Mouse (Mus musculus) midbrain, embryonic 12.5 days (tissue): ENCODE results near the gene Emp3. TPM values are rescaled to one million over a fixed set of nuclear protein-coding genes. Genes with fewer than 3 reads are reported as not detected.
"Not testable (repeated sequence)": the region's sequence is repeated elsewhere in the genome, so short reads cannot be mapped to it uniquely, and the experiment has no call there.

Source experiments
- ATAC-seq: fragments of 200-750 bp; cut with Nextera tagmentation; 2 replicates; pipeline ENCODE4 v1.8.0; 2017; ENCODE audit warnings: low read depth, moderate TSS enrichment, moderate library complexity; ENCODE audit not compliant: low FRiP score
- H3K27ac ChIP-seq: fragments of 300-500 bp; sonication (generic); replicated peaks from 2 replicates; pipeline ENCODE4 v1.5.1; 2016; ENCODE audit warnings: mild to moderate bottlenecking
- H3K27me3 ChIP-seq: fragments of 300-500 bp; sonication (generic); 2 replicates; pipeline ENCODE4 v1.6.1; 2016; ENCODE audit warnings: mild to moderate bottlenecking
- H3K36me3 ChIP-seq: fragments of 300-500 bp; sonication (generic); 2 replicates; pipeline ENCODE4 v1.6.1; 2016
- H3K4me1 ChIP-seq: fragments of 300-500 bp; sonication (generic); 2 replicates; pipeline ENCODE4 v1.6.1; 2016
- H3K4me2 ChIP-seq: fragments of 300-500 bp; sonication (generic); replicated peaks from 2 replicates; pipeline ENCODE4 v1.6.1; 2016; ENCODE audit warnings: mild to moderate bottlenecking, moderate library complexity
- H3K4me3 ChIP-seq: fragments of 300-500 bp; sonication (generic); 2 replicates; pipeline ENCODE4 v1.5.1; 2016; ENCODE audit warnings: mild to moderate bottlenecking
- H3K9ac ChIP-seq: fragments of 300-500 bp; sonication (generic); replicated peaks from 2 replicates; pipeline ENCODE4 v1.6.1; 2016; ENCODE audit warnings: mild to moderate bottlenecking, moderate library complexity
- H3K9me3 ChIP-seq: fragments of 300-500 bp; sonication (generic); 2 replicates; pipeline ENCODE4 v1.6.1; 2016; ENCODE audit warnings: mild to moderate bottlenecking
- WGBS: fragments of 180-500 bp; shearing (Covaris S2); methylation state at CpG from one replicate; pipeline ENCODE4 v1.1.7; 2016; 5-methylcytosine and 5-hydroxymethylcytosine counted together
- polyA plus RNA-seq: library from polyadenylated mRNA; unstranded; fragments of >200 nt; fragmentation: Nextera tagmentation; extraction: Ambion mirVana; gene quantifications from 2 replicates; pipeline ENCODE4 v1.2.1, GENCODE M21; 2016

Gene Emp3
- polyA plus RNA-seq, 1 experiment from 2014 or later: 46.5 TPM

DNA sequence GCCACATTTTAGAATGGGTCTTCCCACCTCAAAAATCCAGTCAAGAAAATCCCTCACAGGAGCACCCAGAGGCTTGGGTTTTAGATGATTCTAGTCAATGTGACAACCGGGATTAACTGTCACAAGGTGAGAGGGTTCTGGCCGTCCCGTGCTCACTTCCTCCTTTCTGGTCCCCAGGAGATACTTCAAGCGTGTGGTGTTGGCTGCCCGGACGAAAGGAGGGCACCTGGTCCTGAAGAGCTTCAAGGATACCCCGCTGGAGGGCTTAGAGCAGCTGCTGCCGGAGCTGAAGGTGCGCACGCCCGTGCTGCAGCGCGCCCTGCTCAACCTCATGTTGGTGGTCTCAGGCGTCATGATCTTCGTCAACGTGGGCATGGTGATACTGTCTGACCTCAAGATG is 12.1 kb downstream of the Emp3 start:
- Histone ChIP-seq H3K4me2 (no peak overlapping the region), H3K27me3 (no peaks in the 10 kb centered on the region), H3K9ac (no peak overlapping the region), H3K4me1 (no peaks in the 10 kb centered on the region), H3K4me3 (no peak overlapping the region), H3K27ac (no peak overlapping the region), H3K9me3 (no peaks in the 10 kb centered on the region), H3K36me3 (peaks cover 27% of the 10 kb centered on the region)
- ATAC-seq: no peak
- WGBS: 94% methylated on average over 16 of the region's 16 CpGs

DNA sequence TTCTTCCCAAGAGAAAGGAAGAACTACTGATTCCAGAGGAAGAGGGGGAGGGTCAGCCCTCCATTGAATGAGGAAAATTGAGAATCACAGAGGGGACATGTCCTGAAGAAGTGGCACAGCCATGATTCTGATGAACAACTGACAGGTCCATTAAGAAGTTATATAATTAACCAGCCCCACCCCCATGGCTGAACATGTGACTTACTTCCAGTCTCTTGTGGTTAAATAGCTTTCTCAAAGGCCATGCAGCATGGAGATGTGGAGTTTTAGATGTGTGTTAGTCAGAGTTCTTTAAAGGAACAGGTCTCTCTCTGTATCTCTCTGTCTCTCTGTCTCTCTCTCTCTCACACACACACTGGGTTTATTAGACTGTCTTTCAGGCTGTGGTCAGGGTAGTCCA is 12.8 kb downstream of the Emp3 start:
- ATAC-seq: no peak
- H3K36me3 ChIP-seq: peaks cover 30% of the 10 kb centered on the region
- H3K4me2 ChIP-seq: no peak overlapping the region
- H3K4me1 ChIP-seq: no peaks in the 10 kb centered on the region
- H3K9ac ChIP-seq: no peak overlapping the region
- peaks cover 5% of the 10 kb centered on the region; the same call in 1 of the 2 replicates for H3K9me3 ChIP-seq
- no peaks in the 10 kb centered on the region for H3K27me3 ChIP-seq
- H3K27ac ChIP-seq: no peak overlapping the region
- H3K4me3 ChIP-seq: no peak overlapping the region

DNA sequence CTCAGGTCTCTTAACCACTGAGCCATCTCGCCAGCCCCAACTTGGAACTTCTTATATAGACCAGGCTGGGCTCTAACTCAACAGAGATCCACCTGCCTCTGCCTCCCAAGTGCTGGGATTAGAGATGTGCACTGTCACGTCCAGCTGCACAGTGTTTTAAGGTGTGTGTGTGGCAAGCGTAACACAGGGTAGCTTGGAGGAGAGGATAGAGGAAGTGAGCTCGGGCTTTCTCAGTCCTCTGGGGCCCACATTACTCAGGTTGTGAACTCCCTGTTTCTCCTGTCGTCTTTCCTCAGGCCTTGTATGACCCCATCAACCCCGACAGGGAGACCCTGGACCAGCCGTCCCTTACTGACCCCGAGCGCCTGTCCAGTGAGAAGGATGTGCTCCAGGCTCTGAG is 14.6 kb downstream of the Emp3 start:
- H3K36me3 ChIP-seq: peaks cover 30% of the 10 kb centered on the region
- no peak overlapping the region for H3K27ac ChIP-seq
- H3K4me2 ChIP-seq: no peak overlapping the region
- H3K9ac ChIP-seq: no peak overlapping the region
- H3K4me1 ChIP-seq: no peaks in the 10 kb centered on the region
- 91% methylated on average over 9 of the region's 9 CpGs for WGBS
- H3K4me3 ChIP-seq: no peak overlapping the region
- no peaks in the 10 kb centered on the region for H3K27me3 ChIP-seq
- ATAC-seq: no peak
- H3K9me3 ChIP-seq: peaks cover 5% of the 10 kb centered on the region; the same call in 1 of the 2 replicates

DNA sequence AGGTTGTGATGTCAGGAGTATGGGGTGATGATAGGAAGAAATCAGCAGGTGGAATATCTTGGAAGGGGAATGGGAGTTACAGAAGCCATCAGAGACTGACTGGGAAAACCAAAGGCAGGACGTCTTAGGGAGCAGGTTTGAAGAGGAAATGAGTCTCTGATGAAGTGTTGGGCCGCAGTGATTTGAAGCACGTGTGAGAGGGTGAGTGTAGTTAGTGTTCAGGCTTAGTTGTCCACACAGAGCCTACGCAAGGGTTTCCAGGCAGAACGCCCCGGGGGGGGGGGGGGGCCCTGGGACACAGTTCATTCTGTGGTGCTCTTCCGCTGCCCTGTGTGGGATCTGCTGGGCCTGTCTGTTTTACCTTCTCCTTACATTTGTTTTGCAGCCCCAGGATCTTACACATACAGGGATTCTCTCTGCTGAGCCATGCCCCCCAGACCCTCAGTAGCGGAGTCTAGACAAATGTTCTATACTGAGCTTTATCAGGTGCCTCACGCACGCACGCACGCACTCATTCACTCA is 18.7 kb downstream of the Emp3 start:
- H3K36me3 ChIP-seq: 0 out of 2 replicates have a peak, but pooled peaks cover 6% of the 10 kb centered on the region
- 78% methylated on average over 11 of the region's 12 CpGs for WGBS
- H3K9me3 ChIP-seq: peaks cover 5% of the 10 kb centered on the region; the same call in 1 of the 2 replicates
- 0 out of 2 replicates have a peak overlapping the region, but pooled peaks have one; percentile 30 for H3K27ac ChIP-seq
- H3K4me1 ChIP-seq: peaks cover 1% of the 10 kb centered on the region
- H3K4me3 ChIP-seq: no peak overlapping the region
- H3K9ac ChIP-seq: no peak overlapping the region
- ATAC-seq: no peak
- no peaks in the 10 kb centered on the region for H3K27me3 ChIP-seq
- H3K4me2 ChIP-seq: no peak overlapping the region

DNA sequence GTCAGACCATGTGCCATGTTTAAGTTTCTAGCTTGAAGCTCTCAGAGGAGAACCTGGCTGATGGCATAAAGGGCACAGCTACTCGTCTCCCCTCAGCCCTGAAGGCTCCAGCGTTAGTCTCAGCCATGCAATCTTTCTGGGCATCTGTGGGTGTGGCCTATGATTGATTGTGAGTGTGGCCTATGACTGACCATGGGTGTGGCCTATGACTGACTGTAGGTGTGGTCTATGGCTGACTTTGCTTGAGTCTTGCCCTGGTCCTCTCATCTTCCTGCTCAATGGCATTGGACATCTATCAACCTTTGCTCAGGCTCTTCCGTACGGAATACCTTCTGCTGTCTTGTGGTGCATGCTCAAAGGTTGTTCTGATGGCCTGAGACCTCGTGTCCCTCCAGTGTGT is 19.6 kb downstream of the Emp3 start:
- Histone ChIP-seq H3K9ac (no peak overlapping the region), H3K4me1 (peaks cover 6% of the 10 kb centered on the region), H3K36me3 (0 out of 2 replicates have a peak, but pooled peaks cover 3% of the 10 kb centered on the region), H3K4me2 (no peak overlapping the region), H3K27ac (no peak overlapping the region), H3K9me3 (peaks cover 5% of the 10 kb centered on the region; the same call in 1 of the 2 replicates), H3K4me3 (no peak overlapping the region), H3K27me3 (no peaks in the 10 kb centered on the region)
- no peak for ATAC-seq
- 57% methylated on average over 5 of the region's 5 CpGs for WGBS

DNA sequence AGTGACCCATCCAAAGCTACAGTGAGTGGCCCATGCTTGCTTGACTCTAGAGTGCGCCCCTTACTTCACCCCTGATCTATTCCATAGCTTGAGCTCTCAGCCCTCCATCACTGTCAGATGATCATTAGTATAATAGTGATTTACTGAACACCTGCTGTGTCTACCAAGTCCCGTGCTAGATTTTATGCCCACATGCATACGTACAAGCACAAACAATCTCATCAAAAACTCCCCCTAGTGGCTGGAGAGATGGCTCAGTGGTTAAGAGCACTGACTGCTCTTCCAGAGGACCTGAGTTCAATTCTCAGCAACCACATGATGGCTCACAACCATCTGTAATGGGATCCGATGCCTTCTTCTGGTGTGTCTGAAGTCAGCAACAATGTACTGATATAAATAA is 23.1 kb downstream of the Emp3 start:
- not testable (repeated sequence) for H3K27ac ChIP-seq, H3K9me3 ChIP-seq, H3K9ac ChIP-seq, H3K4me1 ChIP-seq, H3K36me3 ChIP-seq, H3K4me3 ChIP-seq, ATAC-seq
- WGBS: 53% methylated on average over 4 of the region's 4 CpGs
- Histone ChIP-seq H3K4me2 (peak overlapping the region; percentile 85), H3K27me3 (peaks cover 19% of the 10 kb centered on the region)

DNA sequence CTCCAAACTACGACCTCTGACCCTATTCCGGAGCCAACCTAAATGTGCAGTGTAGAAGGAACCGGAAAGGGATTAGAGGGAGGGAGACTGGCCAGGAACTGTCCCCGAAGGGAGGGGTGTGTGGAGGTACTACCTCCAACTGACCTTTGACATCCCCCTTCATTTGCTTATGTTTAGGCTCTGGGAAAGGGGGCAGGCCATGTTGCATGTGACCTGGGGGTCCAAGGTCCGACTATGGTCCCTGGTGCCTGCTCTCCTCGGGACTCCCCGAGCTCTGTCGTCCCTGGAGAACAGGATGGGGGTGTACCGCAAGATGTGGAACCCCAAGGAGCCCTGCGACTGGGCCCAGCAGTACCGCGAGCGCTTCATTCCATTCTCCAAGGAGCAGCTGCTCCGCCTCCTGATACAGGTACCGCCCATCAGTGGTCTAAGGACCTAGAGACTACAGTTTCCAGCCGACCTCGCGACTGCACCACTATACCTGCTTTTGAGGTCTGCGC is 23.9 kb downstream of the Emp3 start:
- Histone ChIP-seq H3K36me3 (no peaks in the 10 kb centered on the region), H3K27me3 (peaks cover 27% of the 10 kb centered on the region), H3K27ac (peak overlapping the region; percentile 68), H3K9me3 (no peaks in the 10 kb centered on the region), H3K4me2 (peak overlapping the region; percentile 85), H3K9ac (peak overlapping the region; percentile 66), H3K4me3 (peak overlapping the region; percentile 50), H3K4me1 (peaks cover 9% of the 10 kb centered on the region)
- ATAC-seq: peak; percentile 63
- under 1% methylated on average over 19 of the region's 19 CpGs for WGBS

DNA sequence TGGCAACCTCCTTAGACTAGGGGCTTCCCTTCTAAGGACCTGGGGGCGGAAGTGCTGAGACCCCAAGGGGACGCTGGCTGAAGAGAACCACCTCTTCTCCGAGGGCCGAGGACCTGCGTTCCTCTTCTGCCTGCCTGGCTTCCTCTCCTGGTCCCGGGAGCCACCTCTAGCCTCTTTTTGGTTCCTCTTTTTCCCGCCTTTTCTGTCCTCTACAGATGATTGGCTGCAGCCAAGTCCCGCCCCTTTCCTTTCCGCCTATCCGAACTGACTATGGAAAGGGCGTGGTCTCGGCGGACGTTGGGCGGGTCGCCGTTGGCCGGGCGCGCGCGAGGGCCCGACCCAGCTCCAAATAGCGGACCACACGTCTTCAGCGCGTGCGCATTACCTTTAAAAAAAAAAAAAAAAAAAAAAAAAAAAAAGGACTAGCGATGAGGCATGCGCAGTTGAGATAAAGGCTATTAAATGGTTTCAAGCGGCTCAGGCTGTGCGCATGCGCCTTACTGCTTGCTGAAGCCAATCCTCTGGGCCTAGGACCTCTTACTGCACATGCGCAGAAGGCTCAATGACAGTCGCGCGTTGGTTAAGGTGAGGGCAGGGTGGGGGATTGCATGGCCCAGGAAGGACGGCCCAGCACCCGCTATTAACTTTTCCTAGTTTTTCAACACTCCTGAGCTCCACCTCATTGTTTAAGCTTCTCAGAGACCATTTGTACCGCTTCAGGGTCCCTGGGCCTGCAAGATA is 24.5 kb downstream of the Emp3 start, which contains the start of the genes Syngr4 and Tmem143:
Gene Syngr4, minus strand, starts transcription at position 198 of the 741 bp plus-strand sequence.
Gene Tmem143, plus strand, starts transcription at position 425 of the 741 bp plus-strand sequence.
- peaks cover 9% of the 10 kb centered on the region for H3K4me1 ChIP-seq
- peak within 1 kb of the TSS; percentile 66 for H3K9ac ChIP-seq
- WGBS: 1% methylated on average over 40 of the region's 40 CpGs
- peak within 1 kb of the TSS; percentile 68 for H3K27ac ChIP-seq
- H3K4me2 ChIP-seq: peak within 1 kb of the TSS; percentile 85
- no peaks in the 10 kb centered on the region for H3K9me3 ChIP-seq
- H3K27me3 ChIP-seq: peaks cover 27% of the 10 kb centered on the region
- peak within 1 kb of the TSS; percentile 50 for H3K4me3 ChIP-seq
- H3K36me3 ChIP-seq: no peaks in the 10 kb centered on the region
- ATAC-seq: peak; percentile 88

DNA sequence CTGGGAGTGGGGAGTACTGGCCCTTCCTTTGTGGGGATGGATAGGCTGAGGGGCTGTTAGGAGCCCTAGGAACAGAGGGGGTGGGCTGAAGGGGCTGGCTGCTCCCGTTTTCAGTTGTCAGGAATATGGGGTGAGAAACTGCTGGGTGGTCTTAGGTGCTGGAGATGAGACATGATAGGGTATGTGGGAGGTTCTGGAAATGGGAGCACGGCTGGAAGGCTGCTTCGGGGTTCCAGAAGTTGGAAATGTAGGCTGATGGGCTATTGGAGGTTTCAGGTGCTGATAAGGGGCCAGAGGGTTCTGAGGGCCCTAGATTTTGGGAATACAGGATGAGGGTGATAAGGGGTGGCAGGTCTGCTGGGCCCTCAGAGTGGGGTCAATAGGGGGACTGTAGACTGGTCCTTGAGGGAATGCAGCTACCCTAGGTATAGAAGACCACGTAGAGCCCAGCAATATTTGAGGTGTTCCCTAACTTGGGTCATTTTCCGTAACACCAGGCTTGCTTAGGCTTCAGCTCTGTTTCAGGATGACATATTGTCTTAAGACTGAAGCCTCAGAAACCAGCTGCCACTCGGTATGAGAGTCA is 25.2 kb downstream of the Emp3 start:
- 72% methylated on average over 6 of the region's 6 CpGs for WGBS
- Histone ChIP-seq H3K27me3 (peaks cover 27% of the 10 kb centered on the region), H3K36me3 (no peaks in the 10 kb centered on the region), H3K9me3 (no peaks in the 10 kb centered on the region), H3K27ac (no peak overlapping the region), H3K9ac (no peak overlapping the region), H3K4me1 (peaks cover 9% of the 10 kb centered on the region), H3K4me3 (peak overlapping the region; percentile 15), H3K4me2 (peak overlapping the region; percentile 37)
- ATAC-seq: peak; percentile 17

DNA sequence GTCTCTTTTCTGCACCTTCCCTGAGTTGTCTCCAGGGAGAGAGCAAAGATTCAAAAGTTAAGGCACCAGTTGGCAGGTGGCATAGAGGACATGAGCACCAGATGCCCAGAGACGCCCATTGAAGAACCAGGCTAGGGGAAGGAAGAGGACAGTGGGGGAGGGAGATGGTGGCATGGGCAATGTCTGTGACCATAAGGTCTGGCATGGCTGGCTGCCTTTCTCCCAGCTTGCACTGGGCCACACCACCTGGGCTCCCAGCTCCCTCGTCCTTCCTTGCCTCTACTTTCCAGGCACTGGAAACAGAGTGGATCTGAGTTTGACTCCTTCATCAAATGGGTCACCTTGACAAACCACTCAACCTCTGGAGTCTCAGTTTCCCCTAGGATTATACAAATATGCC is 28.6 kb downstream of the Emp3 start:
- H3K9me3 ChIP-seq: no peaks in the 10 kb centered on the region
- H3K36me3 ChIP-seq: no peaks in the 10 kb centered on the region
- H3K4me3 ChIP-seq: no peak overlapping the region
- WGBS: 84% methylated on average over 2 of the region's 2 CpGs
- H3K27me3 ChIP-seq: peaks cover 32% of the 10 kb centered on the region
- ATAC-seq: no peak
- no peak overlapping the region for H3K9ac ChIP-seq
- no peak overlapping the region for H3K27ac ChIP-seq
- peaks cover 9% of the 10 kb centered on the region for H3K4me1 ChIP-seq
- no peak overlapping the region for H3K4me2 ChIP-seq

DNA sequence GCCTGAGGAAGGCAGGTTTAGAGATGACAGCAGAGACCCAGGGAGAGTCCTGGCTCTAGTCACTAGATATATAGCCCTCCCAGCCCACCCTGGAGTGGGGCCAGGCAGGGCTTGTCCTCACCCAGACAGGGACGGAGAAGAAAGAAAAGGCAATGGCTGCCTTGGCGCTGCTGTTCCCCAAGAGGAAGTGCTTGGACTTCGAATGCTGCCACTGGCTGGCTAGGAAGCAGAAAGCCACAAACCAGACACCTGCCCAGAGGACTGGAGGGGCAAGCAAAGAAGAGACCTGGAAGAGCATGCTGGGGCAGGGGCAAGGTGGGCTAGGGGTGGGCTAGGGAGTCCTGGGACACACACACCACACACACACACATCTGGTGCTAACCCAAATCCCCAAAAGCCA is 34.0 kb downstream of the Emp3 start:
- Histone ChIP-seq H3K4me2 (no peak overlapping the region), H3K27me3 (peaks cover 5% of the 10 kb centered on the region; the same call in 1 of the 2 replicates), H3K36me3 (peaks cover 38% of the 10 kb centered on the region), H3K9me3 (no peaks in the 10 kb centered on the region), H3K9ac (peak overlapping the region; percentile 39), H3K4me1 (no peaks in the 10 kb centered on the region), H3K27ac (no peak overlapping the region), H3K4me3 (no peak overlapping the region)
- 67% methylated on average over 3 of the region's 3 CpGs for WGBS
- no peak for ATAC-seq

DNA sequence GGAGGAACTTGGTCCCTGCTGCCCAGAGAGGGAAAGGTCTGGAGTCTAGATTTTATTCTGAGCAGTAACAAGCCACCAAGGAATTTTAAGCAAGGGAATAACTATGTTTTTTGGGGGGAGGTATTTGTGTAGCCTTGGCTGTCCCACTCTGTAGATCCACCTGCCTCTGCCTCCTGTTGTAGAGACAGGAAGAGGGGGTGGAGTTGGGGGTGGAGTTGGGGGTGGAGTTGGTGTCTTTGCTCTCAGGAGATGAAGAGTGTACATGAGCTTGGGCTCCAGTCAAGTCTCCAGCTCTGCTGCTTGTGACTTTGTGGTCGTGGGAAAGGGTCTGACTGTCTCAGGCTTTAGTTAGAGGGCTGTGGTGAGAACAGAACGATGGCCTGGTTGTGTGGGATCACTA is 40.2 kb downstream of the Emp3 start:
- Histone ChIP-seq H3K4me1 (no peaks in the 10 kb centered on the region), H3K4me2 (no peak overlapping the region), H3K4me3 (no peak overlapping the region), H3K9ac (no peak overlapping the region), H3K36me3 (peaks cover 95% of the 10 kb centered on the region), H3K27ac (no peak overlapping the region), H3K27me3 (no peaks in the 10 kb centered on the region), H3K9me3 (no peaks in the 10 kb centered on the region)
- WGBS: 92% methylated on average over 2 of the region's 2 CpGs
- ATAC-seq: no peak
